Mouse (Mus musculus) lung, adult 18-20 months (tissue): ENCODE results near the gene Fbxo31.

ENCODE experiments used
- DNase-seq, 2 experiments: peaks; one replicate each; pipeline ENCODE4 v3.0.0; 2022; ENCODE audit warnings: mixed read lengths in 2 of 2

Fbxo31 gene

GRCm38 (mm10) chr8:121551065-121551985 lies 27.3 kb downstream of the Fbxo31 start:
- DNase-seq, result peak in 1 of 2 experiments; percentile 33

GRCm38 (mm10) chr8:121550056-121550455 lies 28.6 kb downstream of the Fbxo31 start:
- DNase-seq, result peak in 1 of 2 experiments; percentile 51

DNA sequence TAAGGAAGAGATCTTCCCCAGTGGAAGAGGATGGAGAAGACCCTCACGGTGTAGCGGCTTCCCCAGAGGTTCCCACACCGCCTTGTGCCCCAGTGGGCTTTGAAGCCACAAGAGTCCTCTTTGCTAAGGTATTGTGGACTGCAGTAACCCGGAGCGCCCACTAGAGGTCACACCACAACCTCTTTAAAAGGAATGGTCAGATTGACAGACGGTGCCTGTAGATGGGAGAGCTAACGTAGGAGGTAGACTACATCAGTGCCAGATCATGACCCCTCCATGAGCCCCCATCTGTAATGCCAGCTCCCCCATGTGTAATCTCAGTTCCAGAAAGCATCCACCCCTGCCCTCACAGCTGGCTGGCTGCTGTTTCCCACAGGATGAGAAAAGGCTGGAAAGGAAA lies 31.5 kb downstream of the Fbxo31 start:
- DNase-seq, result peak; percentile 77 to 78

DNA sequence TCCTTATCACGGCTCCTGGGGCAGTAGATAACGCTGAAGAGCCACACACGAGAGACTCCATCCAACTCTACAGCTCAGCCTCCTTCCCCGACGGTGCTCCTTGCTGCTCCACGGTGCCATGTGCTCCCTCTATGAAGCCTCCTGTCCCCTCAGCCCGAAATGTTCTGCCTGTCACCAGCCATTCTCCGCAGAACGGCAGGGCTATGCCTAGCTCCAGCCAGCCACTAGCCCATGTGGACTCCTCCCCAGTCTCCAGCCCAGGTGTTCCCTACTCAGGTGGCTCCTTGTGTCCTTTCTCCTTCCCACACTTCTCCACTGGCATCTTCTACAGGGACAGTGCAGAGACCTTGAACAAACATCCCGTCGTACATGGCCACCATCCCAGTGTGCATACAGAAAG lies 33.7 kb downstream of the Fbxo31 start:
- DNase-seq, result no peak

- no peak for DNase-seq
These were observed 34.3 kb downstream of the Fbxo31 start, which contains the start of gene 1700018B08Rik for GRCm38 (mm10) chr8:121544276-121544785. TSS of gene 1700018B08Rik (minus strand) at chr8:121544320.

DNA sequence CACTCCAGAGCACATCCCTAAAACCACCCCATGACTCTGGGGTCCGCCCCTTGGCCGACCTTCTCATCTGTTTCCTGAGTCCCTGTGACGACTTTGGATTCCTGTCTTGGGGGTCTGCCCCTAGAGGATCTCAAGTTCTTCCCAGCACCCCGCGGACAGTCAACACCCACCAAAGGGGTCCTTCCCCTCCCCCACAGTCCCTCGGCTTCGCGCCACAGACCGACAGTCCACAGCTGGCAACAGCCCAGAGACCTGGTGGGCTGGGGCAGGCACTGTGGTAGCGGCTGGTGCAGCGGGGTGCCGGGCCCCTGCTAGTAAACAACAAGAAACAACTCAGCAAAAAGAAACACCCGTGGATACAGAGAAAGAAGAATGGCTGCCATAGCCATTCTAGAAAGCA lies 35.7 kb downstream of the Fbxo31 start:
- no peak for DNase-seq

DNA sequence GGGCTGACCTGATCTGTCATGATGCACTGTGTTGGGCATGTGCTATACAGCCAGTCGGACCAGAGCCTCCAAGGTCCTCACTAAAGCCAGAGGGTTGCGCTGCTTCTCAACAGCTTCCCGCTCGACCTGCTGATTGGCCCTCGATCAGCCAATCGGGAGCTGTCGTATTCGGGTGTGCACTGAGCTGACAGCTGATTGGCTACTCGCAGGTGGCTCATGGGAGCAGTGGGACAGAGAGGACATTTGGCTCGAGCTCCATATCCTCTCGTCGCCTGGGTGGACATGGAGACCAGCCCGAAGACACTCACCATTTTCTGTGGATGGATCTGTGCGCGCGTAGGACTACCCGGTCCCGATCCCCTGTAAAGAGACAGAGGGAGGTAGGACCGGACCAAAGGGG lies 36.7 kb downstream of the Fbxo31 start:
- DNase-seq, result no peak

- DNase-seq, result no peak
These were observed 46.2 kb downstream of the Fbxo31 start for GRCm38 (mm10) chr8:121532381-121532780.

DNA sequence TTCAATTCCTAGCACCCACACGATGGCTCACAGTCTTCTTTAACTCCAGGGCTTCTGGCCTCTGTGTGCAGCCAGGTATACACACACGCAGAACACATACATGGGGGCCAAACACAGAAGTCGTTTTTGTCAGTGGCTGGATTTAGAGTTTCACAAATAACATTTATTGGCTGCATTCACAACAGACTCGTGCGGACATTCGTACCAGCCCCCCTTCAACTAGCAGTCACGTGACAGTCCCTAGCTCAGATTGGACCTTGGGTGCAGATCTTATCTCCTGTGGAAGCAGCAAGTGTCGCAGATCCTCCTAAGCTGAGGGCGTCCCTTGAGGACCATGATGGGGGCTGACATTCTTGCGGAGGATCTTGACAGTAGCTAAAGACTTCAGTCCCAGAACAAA lies 48.0 kb downstream of the Fbxo31 start:
- no peak for DNase-seq

GRCm38 (mm10) chr8:121528790-121529189 lies 49.8 kb downstream of the Fbxo31 start:
- peak in 1 of 2 experiments; percentile 20 for DNase-seq

- DNase-seq, result no peak
These were observed 50.9 kb downstream of the Fbxo31 start for GRCm38 (mm10) chr8:121527751-121528150.

GRCm38 (mm10) chr8:121526811-121527550 lies 51.6 kb downstream of the Fbxo31 start:
- no peak for DNase-seq

GRCm38 (mm10) chr8:121525111-121525818 lies 53.3 kb downstream of the Fbxo31 start:
- DNase-seq, result no peak

GRCm38 (mm10) chr8:121513429-121513828 lies 65.2 kb downstream of the Fbxo31 start:
- DNase-seq, result peak; percentile 67 to 69

DNA sequence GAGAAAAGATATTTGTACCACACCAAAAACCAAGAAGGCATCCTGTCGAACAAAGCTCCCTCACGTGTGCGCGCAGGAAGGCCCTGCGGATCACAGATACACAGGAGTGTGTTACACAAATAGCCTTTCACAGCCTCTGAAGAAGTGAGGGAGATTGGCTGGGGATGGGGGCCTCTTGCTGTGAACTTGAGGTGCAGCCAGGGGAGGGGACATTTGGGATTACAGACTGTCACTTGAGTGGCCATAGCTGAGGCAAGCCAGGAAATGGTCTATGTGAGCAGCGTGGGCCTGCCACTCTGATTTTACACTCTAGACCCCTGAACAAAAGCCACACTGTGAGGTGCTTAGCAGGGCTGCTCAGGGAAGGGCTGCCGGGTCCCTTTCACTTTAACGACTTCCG lies 66.9 kb downstream of the Fbxo31 start:
- DNase-seq, result no peak
